Mouse (Mus musculus): ENCODE measurements at regions not wholly inside any gene's neighbourhood (a gene's known extent, or its start where the extent isn't known, plus 50 kb on each side); places are given as distances from the start of the nearest gene placed in this dataset.

GRCm38 (mm10) chr17:45907587-45907986 lies 124.6 kb downstream of the Vegfa start:
- TF ChIP-seq ZC3H11A (IDR thresholded peaks at IDR 0.05; ENCODE audit: borderline replicate concordance, low read depth, low read length), result no peak
- TF ChIP-seq HCFC1 (IDR thresholded peaks at IDR 0.05; ENCODE audit: borderline replicate concordance, insufficient read depth, low read length), result no peak
- no peak for TF ChIP-seq CHD2 (IDR thresholded peaks at IDR 0.05; ENCODE audit: low read depth, low read length)
- TF ChIP-seq MAFK (IDR thresholded peaks at IDR 0.05; ENCODE audit: insufficient read depth, low read depth, low read length), result no peak
